Mouse (Mus musculus): ENCODE measurements around the gene Dmgdh.
A peak's percentile ranks its signal among the peaks of the same experiment; 100 is the strongest.

Dmgdh gene

DNA sequence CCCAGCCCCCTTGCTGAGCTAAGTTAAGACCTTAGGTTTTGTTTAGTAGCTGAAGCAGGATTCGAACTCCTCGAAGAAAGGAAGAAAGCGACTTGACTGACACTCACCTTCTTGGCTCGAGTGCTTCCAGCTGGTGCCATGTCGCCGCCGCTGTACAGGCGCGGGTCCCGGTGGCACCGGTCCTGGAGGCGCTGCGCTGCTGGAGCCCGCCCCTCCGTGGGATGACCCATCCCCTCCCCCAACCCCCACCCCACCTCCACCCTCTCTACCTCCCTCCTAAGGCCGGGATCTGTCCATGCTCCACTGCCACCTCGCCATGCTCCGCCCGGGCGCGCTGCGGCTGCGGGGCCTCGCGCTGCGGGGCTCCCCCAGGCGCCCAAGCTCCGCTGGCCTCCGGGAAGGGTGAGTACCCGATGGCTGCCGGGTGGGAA lies at the start of gene Dmgdh, which contains the start of gene Bhmt2:
TSS of gene Dmgdh (plus strand) at position 303 of the 431 bp plus-strand sequence.
TSS of gene Bhmt2 (minus strand) at position 172 of the 431 bp plus-strand sequence.
- DNase-seq: no peak

DNA sequence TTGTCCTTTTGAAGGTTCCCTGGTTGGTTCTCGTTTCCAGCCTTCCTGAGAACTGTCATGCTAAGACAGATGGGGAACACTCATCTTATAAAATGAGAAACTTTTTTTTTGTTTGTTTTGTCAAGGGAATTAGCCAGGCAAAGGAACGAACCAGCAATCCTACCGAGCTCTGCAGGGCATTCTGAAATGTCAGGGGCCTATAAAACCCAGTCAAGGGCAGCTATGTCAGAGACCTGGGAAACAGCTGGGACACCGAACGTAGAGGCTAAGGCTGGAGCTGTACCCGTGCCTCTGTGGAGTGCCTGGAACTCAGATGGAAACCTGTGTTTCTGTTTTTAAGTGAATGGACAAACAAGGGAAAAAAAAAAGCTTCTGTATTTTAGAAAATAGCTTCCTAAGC lies 45.4 kb upstream of the Dmgdh start:
- DNase-seq: no peak

DNA sequence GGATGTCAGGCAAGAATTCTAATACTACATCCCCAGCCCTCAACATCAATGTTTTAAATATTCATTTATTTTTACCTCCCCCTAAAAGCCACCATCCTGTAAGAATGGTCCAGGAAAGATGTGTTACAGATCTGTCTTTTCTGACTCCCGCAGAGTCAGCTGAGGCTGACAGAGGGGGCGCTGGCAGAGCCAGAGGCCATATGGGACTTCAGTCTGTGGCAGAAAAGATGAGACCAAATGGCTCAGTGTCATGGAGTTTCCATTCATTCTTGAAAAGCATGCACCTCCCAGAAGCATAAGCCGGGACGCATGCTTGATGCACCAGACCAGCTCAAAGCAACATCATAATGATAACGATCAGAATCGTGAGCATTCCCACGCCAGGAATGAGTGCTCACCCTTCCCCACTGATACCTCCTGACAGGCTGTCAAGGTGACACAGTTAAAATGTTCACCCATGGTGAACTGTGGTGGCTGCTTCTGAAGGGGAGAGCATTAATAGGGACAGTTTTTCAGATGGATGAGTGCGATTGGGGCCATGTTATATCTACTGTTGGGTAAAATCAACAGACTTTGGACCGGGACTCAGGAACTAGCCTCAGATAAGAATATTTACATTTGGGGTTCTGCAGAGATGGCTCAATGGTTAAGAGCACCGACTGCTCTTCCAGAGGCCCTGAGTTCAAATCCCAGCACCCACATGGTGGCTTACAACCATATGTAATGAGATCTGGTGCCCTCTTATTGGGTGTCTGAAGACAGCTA lies 43.1 kb upstream of the Dmgdh start:
- peak; percentile 59 for DNase-seq

DNA sequence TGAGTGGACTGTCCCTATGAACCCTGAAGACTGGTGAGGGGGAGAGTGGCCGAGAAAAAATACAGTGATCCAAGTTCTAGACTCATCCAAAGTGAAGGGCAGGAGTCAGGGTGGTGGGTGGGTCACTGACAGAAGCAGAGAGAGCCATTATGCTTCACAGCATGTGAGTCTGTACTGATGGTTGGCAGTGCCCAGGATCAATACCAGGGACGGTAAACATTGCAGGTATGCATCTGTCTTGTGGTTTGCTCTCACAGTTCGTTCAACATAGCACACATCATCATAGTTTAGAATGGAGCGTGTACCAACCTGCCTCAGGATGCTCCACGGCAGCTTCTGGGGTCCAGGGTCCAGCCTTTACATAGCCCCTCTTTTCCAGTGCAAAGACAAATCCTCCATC lies 41.3 kb upstream of the Dmgdh start:
- DNase-seq: peak; percentile 83

DNA sequence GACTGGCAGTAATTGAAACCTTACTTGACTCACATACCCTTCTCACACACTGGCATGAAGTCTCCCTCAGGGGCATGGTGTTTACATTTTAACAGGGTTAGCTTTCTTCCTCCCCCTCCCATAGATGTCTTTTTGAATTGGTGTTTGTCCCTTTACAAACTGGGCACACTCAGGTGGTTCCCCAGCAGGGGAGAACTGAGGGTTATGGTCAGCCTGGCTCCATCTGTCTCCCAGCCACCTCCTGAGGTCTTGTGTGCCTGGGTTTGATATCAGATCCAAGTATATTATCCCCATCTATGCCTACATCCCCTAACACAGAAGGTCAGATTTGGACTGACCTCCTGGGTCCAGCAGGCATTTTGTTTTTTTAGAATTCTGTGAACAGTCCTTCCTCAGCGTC lies 37.7 kb upstream of the Dmgdh start:
- peak; percentile 54 for DNase-seq

DNA sequence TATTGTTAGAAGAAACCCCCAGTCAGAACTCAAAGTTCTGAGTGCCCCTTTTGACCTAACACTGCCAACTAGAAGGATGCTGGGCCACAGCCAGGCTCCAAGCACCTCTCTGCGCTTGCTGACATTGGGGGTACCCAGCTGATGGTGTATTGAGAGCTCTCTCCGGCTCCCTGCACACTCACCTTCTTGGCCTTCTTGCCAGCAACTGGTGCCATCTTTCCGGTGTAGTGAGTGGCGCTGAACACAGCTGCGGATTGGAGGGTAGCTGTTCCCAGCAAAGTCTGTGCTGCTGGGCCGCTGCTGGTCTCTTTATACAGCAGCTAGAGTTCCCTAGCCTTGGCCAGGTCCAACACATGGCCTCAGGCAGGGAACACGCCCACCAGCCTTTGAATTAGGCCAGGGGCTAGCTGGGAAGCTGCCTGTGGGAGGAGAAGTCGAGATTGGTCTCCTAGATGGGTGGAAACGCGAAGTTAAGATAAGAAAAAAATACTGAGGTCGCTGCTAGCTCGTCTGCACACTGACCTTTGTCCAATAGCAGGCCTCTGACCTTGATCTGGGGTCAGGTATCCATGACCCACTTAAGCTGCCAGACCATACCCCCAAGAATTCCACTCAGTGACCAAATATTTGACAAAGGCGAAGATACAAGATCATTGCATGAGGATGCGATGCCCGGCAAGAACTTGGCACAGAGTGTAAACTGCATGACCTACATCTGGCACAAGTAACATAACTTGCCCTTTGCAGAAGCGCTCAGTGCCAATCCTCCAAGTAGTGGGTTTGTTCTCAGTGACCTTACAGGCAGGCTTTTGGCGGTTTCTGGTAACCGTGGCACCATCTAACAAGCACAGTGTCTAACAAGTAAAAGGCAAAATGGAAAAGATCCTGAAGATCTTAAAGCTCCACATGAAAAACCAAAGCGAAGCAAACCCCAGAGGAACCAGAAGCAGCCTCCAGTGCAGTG lies 36.7 kb upstream of the Dmgdh start, which contains the start of gene Bhmt:
TSS of gene Bhmt (minus strand) at position 680 of the 964 bp plus-strand sequence.
- peak; percentile 78 for DNase-seq

DNA sequence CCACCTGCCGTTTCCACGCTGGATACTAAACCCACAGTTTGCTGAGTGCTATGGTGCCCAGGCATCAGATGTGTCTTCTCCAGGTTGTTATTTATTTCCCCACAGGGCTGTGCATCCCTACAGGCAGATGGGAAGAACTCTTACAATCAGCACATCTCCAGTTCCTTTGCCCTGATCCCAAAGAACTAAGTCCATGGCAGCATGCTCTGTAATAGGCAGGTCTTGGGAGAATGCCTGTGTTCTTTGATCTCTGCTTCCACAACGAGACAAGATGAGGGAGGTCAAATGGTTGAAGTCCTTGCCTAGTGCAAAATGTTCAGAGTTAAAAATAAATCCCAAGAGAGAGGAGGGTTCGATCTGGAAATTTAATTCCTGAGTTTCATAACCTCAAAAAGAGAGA lies 34.6 kb upstream of the Dmgdh start:
- peak; percentile 50 for DNase-seq

DNA sequence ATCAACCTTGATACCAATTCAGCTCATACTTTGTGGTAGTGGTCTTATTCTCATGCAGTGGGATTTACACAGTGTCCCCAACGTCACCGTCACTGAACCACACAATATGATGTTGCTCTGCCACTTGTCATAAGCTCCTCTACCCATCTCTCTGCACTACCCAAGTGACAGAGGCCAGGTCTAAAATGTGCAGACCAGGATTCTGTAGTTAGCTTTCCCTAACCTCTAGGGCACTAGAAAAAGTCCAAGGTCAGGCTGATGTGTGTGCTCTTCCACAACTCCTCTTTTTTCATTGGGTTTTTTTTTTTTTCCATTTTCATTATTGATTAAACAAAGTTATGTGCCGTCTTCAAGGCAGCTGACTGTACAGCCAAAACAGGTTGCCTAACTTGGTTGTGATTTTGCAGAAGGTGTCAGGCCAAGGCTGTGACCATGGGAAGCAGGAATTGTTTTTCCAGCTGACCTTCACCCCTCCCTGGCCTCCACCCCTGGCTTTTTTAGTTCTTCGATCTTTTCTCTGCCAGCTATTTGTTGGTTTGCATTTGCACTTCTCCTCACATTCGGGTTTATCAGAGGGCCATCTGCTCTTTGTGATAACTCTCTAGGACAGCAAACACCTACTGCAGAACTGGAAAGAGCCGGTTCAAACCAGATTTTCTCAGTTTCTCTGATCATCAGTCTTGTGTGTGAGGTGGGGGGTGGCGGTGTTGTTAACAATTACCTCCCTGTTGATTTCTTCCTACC lies 25.7 kb upstream of the Dmgdh start:
- DNase-seq: peak; percentile 43

DNA sequence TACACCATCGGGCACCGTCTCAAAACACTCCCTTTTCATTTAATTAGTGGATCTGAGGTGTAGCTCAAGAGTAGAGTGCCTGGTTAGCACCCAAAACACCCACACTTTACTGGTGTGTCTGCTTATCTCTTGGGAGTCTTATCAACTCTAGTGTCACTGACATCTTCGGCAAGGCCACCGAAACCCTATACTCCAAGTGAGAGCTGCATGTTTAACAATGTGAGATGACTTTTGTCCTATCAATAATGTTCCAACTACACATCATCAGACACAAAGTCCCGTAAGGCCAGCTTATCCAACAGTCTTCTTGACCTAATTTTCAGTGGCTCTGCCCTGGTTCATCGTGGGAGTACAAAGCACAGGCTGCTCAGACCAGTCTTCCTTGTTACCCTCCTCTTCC lies 20.9 kb upstream of the Dmgdh start:
- DNase-seq: peak; percentile 60

DNA sequence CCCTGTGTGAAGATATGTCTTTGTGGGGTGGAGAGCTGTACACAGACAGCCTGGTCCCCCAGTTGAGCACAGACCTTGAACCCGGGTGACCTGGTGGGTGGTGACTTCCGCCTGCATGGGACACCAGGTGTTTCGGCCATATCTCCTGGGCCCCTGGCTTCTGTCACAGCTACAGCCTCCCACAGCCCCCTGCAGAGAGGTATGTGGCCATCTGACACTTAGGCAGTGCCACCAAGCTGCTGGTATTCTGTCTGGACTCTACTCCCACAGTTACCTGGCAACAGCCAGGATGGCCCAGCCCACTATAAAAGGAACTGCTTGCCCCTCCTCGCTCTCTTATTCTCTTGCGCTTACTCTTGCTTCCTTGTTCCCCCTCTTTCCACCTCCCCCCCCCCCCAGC lies 16.3 kb upstream of the Dmgdh start:
- DNase-seq: peak; percentile 81

DNA sequence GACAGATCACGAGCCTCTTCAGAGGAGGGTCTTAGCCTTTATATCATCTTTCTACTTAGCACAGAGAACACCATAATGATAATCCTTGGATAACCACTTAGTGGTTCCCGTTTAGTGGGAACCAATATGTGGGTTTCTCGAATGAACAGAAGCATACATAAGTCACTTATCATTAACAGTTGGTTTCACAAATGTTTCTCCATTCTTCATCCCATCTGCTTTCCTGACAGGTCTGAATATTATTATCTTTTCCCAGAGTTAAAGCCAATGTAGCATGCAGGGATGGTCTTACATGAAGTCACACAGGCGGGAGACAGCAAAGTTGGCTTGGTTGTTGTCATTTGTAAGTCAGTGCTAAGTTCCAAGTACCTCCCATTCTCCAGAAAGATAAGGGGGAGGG lies 6.6 kb upstream of the Dmgdh start:
- no peak for DNase-seq

DNA sequence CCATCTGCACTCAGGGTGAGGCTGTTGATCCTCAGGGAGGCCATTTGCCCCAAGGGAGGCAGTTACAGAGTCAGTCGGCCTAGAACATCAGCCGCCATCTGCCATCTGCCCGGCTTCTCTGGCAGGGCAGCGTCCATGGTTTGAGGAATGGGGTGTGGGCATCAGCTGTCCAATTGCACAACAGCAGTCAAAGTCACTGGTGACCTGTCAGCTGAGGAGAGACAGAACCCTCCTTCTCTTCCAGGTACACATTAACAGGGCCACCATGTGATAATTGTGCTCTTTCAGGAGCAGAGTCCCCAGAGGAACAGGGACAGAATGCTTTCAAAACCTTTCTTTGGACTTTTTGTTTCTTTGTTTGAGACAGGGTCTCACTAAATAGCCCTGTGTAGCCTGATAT lies 1.9 kb upstream of the Dmgdh start:
- DNase-seq: peak; percentile 43

DNA sequence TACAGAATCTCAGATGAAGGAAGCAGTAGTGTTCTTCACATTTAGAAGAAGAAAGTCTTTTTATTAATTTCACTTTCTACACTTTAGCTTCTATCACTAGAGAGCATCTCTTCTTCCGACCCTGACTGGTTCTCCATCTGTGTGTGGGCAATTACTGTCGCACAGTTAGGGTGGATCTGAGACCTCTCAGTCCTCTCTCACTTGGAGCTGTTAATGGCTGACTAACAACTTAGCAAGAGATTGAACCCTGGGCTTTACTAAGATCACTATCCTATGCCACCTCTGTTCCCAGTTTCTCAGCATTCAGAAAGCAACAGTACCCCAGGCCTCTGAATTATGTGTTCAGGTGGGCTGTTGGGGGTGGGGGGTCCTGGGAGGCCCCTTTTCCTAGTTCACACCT lies 937 bp upstream of the Dmgdh start:
- DNase-seq: peak; percentile 83

DNA sequence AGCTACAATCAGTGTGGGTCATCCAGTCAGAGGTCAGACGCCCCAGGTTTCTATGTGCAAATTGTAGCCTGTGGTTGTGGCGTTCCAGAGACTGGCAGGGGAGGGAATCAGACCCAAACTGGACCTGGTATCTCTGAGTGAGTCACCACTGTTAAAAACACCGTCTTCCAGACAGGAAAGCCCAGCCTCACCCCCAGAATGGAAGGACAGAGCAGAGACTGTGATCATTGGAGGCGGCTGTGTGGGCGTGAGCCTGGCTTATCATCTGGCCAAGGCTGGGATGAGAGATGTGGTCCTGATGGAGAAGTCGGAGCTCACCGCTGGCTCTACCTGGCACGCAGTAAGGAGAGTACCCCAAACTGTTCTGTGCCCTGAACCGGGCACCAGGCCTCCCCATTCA lies 2.6 kb downstream of the Dmgdh start:
- peak; percentile 81 for DNase-seq

DNA sequence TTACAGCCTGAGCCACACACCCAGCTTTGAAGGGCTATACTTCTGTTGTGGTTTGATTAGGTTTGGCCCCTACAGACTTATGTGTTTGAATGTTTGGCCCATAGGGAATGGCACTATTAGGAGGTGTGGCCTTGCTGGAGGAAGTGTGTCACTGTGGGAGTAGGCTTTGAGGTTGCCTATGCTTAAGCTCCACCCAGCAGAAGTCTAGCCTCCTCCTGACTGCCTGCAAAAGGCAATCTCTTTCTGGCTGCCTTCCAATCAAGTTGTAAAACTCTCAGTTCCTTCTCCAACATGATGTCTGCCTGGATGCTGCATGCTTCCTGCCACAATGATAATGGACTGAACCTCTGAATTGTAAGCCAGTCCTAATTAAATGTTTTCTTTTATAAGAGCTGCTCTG lies 9.1 kb downstream of the Dmgdh start:
- DNase-seq: peak; percentile 10

DNA sequence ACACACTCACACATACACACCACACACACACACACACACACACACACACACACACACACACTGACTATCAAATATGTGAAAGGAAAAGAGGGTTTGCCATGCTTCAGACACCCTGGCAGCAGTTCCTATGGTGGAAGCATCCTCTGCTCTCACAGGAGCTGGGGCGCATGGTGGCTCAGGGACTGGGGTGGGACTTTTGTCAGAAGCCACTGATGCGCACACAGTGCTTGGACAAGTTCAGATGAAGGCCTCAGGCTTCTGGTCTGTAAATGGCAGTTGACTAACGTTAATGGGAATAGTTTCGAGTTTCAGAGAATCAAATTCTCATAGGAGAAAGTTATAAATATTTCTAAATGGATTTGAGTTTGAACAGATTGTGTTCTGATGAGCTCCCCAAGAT lies 11.0 kb downstream of the Dmgdh start:
- peak; percentile 63 for DNase-seq

DNA sequence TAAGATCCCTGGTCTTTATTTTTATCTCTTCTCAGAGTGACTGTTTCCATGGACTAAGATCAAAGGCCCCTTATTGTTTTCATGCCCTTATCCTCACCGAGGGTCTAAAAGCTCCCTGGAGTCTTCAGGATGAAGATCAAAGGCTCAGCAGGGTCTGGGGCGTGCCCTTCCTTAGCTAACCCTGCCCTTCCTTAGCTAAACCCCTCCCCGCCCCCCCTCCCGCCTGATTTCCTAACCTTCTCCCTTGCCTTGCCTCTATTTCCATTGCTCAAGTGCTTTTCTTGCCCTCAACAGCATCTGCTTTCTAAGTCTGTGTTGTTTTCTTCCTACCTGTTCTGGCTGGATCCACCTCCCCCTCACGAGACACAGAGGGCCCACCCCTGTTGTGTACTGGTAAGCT lies 13.1 kb downstream of the Dmgdh start:
- peak; percentile 49 for DNase-seq

DNA sequence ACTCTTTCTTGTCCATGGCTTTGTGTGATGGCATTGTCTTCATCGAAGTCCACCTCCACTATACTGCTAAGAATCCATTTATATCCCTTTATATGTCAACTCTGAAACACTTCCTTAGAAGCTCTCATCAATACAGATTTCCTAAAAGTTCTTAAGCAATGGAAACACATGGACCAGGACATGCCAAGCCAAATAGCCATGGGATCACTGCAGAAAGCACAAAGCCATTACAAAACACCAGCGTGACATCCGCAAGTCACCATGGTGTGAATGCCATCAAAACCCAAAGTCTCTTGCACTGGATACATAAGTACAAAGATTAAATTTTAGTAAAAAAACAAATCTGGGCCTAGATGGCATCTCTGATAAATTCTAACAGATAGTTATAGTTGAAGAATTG lies 15.3 kb downstream of the Dmgdh start:
- DNase-seq: no peak

DNA sequence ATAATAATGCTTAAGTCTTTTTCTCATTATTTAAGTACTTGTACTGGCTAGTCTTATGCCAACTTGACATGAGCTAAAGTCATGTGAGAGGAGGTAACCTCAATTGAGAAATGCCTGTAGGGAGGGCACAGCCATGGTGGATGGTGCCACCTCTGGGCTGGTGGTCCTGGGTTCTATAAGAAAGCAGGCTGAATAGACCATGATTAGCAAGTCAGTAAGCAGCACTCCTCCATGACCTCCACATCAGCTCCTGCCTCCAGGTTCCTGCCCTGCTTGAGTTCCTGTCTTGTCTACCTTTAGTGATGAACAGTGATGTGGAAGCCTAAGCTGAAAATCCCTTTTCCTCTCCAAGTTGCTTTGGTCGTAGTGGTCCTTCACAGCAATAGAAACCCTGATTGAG lies 16.6 kb downstream of the Dmgdh start:
- peak; percentile 66 for DNase-seq

DNA sequence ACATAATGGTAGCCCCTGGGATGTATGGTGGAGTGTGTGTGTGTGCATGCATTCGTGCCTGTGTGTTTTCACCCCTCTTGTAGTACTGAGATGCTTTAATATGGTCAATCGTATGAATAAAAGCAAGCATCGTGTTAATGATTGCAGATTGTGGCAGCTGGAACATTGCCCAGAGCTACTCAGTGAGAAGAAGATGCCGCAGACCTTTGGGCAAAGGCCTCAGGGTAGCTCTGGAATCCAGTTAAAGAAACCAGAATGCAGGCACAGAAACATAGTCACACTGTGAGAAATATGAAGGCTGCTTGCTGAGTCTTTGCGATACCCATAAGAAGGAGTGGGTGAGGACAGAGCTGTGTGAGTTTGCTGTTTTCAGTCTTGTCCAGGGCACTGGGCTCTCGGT lies 24.6 kb downstream of the Dmgdh start:
- peak; percentile 65 for DNase-seq

DNA sequence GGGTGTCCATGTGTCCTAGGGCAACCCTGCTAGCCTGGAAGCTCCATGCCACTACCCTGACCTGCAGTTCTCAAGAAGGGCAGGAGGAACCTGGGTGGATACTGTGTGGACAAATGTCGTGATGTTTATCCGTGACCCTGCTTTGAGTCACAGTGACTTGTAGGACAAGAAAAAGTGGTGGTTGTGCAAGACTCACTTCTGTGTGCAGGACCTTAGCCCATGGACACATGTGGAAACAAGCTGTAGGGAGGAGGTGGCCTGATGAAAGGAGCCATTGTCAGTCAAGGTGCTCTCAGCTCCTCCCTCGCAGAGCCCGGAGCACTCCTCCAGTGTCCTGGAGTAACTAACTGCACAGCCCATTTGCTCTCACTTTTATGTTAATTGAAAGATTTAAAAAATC lies 31.5 kb downstream of the Dmgdh start:
- DNase-seq: peak; percentile 65

DNA sequence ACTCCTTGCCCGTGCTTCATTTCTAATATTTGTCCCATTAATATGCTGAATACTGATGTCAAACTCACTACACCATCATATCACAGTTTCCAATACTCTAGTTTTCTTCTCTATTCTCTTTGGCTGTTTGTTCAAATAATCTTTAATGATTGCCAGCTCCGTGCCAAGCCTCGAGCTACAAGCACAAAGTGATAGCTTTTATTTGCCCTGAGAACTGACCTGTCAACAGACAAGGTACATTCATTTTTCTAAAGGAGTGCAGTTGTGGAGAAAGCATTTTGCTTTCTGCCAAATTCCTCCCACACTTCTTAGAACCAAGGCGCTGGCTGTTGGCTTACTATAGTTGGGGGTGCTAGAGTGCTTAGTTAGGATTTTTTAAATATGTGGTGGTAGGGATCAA lies 33.0 kb downstream of the Dmgdh start:
- peak; percentile 13 for DNase-seq

DNA sequence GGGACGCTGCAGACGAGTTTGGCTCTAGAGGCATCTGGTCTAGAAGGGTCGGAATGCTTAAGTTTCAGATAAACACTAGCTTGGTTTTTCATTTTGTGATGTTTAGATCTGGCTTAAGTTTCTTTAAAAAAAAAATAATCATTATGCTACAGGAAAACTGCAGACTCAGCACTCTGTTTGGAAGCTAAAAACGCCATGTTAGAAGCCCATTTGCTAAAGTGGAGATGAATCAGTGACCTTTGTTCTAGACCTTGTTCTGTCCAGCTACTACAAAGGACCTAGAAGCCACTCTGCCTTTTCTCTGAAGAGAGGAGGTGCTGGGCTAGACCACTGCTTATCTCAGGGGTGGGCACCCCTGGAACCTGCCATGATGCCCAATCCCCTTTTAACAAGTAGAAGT lies 36.1 kb downstream of the Dmgdh start:
- DNase-seq: no peak

All from heart, adult 11 months (tissue).